Mouse (Mus musculus) CD4-positive, CD25-positive, alpha-beta regulatory T cell, adult 2 months (primary cell): ENCODE results near the gene Glrx5.
A peak's percentile ranks its signal among the peaks of the same experiment; 100 is the strongest.

Source experiments
- DNase-seq: peaks from one replicate; pipeline ENCODE4 v3.0.0-alpha.2; 2012; ENCODE audit warnings: low read depth, low spot score

Gene Glrx5

DNA sequence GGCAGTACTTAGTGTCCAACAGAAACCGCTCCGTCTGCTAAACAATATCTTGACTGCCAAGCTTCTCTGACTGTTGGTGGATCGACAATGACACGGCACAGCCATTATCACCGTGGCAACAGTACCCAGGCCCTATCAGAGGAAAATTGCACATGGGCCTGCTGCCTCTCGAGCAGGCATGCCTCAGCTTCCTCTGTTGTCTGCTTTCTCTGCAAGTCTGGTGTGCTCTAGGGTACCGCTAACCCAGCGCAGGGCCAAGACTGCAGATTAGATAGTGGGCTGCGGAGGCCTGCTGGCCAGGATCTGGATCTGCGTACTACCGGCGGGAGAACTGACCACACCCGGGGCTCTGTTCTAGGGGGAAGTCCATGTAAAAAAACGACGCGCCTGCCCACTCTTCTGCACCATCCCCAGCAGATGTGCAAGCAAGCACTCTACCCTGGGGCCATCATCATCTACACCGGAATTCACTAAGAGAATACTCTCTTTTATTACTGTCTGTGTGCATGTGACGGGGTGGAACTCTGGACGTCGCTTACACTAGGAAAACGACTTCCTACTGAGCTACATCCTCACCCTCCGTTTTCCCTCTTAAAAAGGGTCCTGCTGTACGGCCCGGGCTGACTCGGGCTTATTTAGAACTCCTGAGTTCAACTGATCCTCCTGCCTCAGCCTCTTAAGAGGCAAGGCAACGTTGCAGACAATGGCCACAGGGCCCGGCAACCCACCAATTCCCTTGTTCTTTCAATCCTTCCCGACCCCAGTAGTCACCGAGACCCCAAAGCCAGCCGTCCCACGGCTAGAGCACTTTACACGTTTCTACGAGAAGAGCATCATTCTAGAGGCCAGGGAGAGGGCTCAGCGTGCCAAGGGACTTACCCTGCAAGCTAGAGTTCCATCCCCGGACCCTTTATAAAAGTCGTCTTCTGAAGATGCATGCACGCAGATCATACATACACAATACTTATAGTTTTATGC is 1.1 kb upstream of the Glrx5 start:
- peak; percentile 21 for DNase-seq

DNA sequence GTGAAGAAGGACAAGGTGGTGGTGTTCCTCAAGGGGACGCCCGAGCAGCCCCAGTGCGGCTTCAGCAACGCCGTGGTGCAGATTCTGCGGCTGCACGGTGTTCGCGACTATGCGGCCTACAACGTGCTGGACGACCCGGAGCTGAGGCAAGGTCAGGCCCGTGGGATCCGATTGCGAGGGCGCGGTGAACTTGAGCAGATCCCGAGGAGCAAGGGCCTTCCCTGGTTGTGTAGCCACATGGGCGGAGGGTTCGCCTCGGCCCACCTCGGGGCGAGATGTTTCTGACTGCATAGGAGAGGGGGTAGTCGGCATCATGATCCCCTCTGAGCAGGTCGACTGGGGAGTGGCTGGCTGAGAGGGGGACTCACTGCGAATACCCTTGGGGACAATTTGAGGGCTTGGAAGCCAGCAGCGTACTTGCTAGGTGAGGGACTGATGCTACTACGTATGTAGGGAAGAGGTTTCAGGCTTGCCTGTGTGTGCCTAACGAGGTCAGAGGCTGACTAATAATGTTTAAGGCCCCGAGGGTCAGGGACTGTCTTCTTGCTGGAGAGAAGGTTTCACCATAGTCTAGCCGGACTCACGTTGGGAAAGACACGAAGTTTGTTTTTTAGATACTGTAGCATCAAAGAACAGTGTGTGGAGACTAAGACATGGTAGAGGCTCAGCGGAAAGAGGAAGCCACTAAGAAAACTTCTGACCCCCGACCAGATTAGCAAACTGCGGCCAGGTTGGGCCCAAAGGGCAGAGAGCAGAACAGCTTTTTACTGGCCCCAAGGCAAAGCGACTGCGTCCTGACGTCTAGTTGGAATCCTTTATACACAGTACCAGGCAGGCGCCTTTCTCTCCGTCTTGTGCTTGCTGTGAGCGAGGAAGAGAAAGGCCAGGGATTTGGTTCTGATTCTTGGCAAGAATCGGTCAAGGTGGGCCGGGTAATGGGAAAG is 616 bp downstream of the Glrx5 start:
- DNase-seq: no peak

DNA sequence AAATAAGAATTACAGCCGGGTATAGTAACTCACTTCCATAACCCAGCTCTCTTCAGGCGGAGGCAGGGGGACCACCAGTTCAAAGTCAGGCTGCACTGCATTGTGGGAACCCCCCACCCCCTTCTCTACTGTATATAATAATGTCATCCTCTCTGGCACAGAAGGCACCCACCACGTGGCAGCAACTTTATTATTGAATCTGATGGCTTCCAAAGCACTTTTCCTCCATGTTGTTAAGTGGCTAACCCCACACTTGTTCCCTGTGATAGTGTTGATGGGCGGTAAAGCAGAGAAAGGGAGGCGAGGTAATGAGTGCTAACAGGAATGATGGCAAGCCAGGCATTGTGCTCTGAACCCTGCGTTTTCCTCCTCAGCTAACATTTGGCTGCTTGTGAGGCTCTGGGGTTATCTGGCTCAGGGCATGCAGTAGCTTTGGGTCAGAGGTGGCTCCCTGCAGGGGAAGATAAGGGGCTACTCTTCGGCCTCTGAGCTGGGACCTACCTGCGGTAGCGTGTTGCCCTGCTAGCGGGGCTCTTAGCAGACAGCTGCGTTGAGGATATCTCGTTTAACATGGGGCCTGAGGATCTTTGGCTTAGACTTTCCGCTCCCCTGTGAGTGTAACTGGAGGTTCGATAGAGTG is 1.8 kb downstream of the Glrx5 start:
- DNase-seq: no peak

DNA sequence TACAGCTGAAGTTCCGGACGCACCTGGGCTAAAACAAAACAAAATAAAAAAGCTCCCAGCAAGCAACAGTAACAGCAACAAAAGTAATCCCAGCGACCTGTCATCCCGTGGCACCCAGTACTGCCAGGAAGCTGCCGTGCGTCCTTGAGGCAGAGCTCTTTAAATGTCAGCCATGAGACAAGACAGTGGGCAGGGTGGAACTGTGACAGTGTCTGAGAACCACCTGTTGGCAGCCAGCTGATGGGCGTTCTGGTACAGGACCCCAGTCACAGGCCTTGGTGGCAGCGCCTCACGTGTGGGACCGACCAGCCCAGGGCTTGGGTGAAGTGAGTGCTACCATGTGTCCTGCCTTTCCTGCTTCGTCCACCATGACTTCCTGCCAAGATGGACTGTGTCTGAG is 5.7 kb downstream of the Glrx5 start:
- no peak for DNase-seq

DNA sequence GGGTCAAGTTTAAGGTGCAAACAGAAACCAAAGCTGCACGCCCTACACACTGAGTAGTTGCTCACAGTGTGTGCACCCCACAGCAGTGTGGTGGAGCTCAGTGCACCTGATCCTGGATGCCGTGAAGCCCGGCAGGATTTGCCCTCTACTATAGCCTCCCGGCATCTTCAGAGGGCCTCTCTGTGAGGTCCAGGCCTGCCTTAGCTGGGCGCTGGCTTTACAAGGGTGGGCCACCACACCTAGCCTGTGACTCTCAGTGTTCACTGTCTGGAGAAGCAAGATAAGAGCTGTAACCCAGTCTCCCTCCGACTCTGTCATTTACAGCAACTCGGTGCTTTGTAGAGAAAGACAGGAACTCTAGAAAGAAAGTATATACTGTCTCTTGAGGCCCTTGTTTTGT is 6.4 kb downstream of the Glrx5 start:
- no peak for DNase-seq

DNA sequence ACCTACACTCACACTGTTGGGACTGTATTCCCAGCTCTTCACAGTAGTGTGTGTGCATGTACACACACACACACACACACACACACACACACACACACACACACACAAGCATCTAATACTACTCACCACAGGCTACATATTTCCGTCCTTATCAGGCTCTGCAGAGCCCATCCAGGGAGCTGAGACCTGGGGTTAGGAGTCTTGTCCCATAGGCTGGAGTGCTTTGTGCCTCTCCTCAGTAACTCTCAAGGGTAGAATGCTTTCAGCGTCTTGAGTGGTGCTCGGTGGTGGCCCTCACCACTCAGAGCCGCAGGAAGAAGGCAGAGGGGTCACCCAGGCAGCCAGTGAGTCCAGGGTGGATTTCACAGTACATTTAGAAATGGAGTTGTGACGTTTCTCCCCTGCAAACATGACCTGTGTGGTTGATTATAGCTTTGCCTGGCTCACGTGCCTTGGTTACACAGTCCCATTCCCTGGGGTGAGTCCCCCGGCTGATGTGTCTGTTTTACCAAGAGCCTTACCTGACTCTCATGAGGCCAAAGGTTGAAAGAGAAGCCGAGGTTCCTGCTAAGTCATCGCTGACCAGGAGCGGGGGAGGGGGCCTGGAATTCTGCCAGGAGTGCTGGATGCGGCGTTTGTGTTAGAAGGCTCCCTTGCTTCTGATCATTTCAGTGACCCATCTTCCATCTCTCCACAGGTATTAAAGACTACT is 7.2 kb downstream of the Glrx5 start:
- DNase-seq: no peak

DNA sequence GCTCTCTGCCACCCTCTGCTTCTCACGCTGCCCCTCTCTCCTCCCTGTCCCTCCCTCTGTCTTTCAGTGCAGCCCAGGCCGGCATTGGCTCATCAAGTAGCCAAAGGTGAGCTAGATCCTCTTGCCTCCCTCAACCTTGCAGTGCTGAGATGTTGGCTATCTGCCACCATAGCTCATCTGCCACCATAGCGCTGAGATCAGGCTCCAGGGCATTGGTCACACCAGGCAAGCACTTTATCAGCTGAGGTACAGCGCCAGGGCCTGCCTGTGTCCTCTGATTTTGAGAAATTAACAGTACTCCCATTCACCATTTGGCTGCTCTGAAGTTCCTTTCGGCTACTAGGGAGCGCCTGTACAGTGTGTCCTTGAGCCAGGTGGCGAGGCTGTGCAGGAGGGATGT is 8.5 kb downstream of the Glrx5 start:
- DNase-seq: no peak

DNA sequence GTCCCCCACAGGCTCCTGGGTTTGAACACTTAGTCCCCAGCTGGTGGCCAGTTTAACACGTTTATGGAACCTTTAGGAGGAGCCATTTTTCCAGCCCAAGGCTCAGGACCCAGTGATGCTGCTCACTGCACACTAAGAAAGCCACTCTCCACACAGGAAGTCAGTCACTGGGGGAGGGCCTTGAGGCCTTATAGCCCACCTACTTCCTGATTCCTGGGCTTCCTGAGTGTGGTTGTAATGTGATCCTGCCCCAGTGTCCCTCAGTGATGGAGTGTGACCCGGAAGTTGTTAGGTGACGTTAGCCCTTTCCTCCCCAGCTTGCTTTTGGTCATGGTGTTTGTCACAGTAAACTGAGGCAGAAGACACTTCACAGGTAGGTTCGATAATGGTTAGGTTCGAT is 10.6 kb downstream of the Glrx5 start:
- DNase-seq: no peak

DNA sequence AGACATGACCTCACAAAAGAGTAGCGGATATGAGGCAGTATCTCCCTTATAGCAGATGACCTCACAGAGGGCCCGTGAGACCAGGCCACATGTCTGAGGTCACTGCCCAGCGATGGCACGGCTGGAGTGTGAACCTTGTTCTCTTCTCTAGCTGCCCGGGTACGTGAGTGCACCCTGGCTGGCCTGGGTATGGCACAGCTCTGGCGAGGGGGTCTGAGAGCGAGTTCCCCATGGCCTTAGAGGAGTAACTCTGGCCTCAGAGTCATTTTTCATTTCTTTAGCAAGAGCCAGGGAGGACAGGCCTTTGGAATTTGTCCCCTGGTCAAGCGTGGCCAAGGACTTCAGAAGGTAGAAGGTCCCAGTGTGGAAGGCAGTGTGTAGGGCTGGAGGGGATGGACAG is 12.3 kb downstream of the Glrx5 start:
- DNase-seq: no peak

DNA sequence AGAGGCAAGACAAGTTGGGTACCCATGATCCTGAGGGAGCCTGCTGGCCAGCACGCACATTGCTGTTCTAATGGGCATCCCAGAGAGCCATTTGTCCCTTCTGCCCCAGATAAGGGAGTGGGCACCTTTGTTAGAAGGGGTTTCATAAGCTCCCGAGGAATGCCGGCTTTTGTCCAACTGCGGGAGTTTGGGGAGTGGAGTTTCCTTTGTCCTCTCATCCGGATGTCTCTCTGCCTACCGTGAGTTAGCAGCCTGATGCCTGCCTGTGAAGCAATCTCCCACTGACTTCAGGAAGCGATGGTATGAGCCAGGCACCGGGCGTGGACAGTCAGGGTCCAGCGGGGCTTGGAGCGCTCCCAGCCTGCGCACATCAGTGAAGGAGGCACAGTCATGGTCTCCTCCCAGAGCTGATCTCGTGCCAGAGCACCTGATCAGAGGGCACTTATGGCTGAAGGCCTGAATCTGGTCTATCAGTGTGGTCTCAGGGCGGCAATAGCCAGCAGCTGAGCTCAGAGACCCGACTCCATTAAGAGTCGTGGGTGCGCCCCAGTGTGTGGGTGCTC is 15.9 kb downstream of the Glrx5 start:
- DNase-seq: no peak

DNA sequence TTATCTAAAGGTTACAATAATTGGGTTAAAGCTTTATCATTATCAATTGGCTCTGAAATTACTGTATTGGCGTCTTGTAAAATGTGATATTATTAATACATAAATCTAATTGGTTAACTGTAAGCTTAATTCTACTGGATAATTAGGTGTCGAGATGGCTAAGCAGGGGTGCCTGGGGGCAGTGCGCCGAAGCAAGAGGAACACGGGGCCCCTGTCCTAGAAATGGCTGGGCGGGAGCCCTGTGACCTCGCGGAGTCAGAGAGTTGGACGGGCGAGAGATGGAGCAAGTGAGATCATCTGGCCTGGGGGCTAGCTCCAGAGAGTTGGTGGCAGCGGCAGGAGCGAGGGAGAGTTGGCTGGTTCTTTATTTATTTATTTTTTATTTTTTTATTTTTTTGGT is 17.3 kb downstream of the Glrx5 start:
- no peak for DNase-seq

DNA sequence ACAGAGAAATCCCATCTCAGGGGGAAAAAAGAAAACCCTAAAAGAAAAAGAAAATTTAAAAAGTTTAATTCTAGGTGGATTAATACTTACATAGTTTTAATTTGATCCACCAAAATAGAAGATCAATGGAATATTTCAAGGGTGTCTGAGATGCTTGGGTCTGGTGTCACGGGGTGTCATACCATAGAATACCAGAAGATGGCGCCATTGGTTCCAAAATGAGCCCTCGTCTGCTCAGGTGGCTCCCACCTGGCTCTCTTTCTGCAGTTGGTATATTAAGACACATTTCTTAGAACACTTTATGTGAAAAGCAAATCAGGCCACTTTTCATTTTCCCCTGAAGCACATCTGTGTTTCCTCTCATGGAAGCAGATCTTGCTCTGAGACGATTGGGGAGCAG is 18.4 kb downstream of the Glrx5 start:
- peak; percentile 80 for DNase-seq

DNA sequence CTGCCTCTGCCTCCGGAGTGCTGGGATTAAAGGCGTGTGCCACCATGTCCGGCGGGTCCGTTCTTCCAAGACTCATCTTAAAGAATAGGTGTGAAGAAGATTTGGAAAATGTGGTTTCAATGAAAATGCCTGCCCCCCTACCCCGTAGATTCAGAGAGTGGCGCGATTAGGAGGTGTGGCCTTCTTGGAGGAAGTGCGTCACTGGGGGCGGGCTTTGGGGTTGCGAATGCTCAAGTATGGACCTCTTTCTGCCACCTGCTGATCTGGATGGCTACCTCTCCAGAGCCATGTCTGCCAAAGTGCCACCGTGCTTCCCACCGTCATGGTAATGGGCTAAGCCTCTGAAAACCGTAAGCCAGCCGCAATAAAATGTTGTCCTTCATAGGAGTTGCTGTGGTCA is 21.6 kb downstream of the Glrx5 start:
- DNase-seq: no peak

DNA sequence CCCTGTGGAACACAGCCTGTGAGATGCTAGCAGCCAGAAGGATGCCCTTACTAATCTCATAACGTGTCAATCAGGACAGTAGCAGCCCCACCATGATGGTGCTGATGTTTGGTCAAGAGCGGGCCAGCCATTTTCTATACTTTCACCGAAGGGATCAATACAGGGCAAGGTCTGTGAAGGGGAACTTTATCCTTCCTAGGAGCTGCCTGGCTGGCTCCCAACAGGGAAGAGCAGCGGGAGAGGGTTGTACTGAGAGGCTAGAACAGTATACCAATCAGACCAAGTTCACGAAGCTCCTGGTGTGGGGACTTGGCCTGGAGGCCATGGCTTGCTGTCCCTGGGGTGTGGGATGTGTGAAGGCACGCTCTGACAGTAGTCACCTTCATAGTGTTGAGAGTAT is 22.8 kb downstream of the Glrx5 start:
- DNase-seq: no peak

DNA sequence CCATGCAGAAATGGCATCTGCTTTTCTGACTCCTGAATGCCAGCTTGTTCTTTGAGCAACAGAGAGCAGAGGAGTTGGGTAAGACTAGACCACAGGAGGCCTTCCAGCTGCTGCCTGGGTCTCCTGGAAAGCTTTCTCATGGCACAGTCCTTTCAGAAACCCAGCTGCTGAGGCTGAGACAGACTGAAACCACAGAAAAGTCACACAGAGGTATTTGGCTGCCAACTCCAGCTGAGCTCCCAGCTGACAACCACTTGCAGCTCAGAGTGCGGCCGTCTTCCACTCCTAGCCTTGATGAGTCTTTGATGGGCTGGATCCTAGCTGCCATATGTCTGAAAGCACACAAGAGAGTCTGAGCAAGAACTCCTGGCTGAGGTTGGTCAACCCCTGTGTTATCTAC is 27.5 kb downstream of the Glrx5 start:
- DNase-seq: no peak

DNA sequence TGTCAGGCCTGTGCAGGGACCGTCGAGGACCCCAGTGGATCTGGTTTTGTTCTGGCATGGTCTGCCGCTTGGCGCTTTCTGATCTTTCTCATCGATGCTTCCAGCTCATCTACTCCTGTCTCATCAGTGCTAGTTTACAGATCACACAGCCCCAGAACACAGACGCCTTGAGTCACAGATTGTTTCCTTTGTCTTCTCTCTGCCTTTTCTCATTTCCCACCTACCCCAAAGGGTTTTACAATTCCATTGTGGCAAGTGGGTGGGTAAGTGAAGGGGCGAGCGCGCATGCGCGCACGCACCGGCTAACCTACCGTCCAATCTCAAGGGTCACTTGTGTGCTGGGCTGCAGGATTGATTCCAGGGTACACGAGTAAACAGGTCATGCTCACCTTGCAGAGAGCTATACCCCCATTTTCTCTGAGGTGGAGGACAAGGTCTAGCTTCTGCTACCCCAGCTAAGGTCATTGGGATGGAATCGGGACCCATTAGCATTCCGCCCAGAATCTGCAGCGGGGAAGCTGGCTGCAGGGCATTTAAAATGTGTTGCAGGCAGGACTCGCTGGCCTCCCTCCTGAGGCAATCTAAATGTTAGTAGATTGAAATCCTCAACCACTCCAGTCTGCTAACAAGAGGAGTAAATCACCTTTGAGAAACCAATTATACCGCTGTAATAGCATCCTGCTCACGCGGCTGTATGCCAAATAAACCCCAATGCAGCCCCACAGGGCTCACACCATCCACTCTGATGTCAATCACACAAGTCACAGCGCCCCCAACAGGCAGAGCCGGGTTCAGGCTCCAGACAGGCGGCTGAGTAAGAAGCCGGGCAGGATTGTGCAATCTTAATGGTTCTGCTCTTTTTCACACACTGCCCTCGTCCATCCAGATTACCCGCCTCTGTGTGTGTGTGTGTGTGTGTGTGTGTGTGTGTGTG is 31.0 kb downstream of the Glrx5 start:
- no peak for DNase-seq

DNA sequence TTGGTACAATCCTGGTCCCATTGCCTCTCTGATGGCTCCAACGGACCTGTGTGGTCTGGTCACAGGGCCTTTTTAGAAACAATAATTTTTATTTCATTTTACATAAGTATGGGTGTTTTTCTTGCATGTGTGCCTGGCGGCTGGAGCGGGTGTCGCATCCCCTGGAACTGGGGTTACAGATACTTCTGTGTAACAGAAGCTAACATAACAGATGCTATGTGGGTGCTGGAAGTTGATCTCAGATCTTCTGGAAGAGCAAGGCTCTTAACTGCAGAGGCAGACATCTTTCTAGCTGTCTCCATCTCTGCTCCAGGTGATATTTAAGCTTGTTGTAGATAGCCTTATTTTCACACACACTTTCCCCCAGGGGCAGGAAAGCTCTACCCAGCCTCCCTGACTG is 31.7 kb downstream of the Glrx5 start:
- DNase-seq: no peak

DNA sequence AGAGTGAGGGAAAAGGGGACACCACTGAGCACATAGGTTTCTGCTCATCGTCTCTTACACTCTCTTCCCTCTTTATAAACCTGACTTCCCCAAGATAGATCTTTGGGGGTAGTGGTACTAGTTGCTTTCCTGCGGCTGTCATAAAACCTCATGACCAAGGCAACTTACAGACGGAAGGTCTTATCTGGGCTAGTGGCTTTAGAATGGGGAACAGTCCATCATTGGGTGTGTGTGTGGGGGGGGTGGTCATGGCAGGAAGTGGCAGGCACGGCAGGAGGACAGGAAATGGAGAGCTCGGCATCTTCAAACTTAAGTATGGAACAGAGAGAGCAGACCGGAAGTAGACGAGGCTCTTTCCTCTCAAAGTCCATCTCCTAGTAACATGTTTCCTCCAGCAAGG is 32.6 kb downstream of the Glrx5 start:
- no peak for DNase-seq

DNA sequence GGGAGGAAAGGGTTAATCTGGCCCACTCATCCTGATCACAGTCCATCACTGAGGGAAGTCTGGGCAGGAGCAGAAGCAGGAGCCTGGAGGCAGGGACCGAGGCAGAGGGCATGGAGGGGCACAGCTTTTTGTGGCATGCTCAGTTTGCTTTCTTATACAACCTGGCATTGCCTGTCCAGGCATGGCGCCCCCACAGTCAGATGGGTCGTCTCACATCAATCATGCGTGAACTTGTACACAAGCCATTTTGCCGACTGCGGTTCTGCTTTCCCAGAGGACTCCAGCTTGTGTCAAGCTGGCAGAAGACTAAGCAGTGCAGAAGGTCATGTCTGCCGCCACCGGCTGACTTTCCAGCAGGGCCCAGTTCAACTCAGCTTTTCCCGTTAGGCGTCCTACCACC is 34.0 kb downstream of the Glrx5 start:
- DNase-seq: no peak

DNA sequence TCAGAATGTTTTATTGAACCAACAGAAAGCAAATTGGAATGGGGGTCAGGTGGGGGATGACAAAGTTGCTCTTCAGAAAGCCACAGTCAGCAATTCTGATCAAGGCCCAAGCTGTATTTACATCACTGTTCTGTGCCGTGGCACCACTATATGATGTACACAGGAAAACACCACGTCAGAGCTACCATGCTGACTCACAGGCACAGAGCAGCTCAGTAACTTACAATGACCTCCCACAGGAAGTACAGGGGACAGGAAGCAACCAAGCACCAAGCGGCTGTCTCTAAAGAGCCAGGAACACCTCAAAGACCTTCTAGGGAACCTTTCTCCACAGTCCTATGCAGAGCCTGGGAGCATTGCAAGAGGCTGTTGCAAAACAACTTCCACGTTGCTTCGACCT is 36.4 kb downstream of the Glrx5 start:
- peak; percentile 72 for DNase-seq
